Mouse (Mus musculus) forebrain, embryonic 16.5 days (tissue): ENCODE measurements around the gene Notch1. TPM values are rescaled to one million over a fixed set of nuclear protein-coding genes. Genes with fewer than 3 reads are reported as not detected.

Source experiments
- ATAC-seq: fragments of 200-750 bp; cut with Nextera tagmentation; 2 replicates; pipeline ENCODE4 v1.8.0; 2017; ENCODE audit warnings: mild to moderate bottlenecking, moderate library complexity
- H3K27ac ChIP-seq: fragments of 300-500 bp; sonication (generic); 2 replicates; pipeline ENCODE4 v1.5.1; 2014; ENCODE audit warnings: low read length, control low read depth
- H3K27me3 ChIP-seq: fragments of 300-500 bp; sonication (generic); replicated peaks from 2 replicates; pipeline ENCODE4 v1.6.1; 2014; ENCODE audit warnings: low read length; ENCODE audit not compliant: control insufficient read depth, insufficient read depth
- H3K36me3 ChIP-seq: fragments of 300-500 bp; sonication (generic); 2 replicates; pipeline ENCODE4 v1.6.1; 2014; ENCODE audit not compliant: control insufficient read depth, insufficient read depth
- H3K4me1 ChIP-seq: fragments of 300-500 bp; sonication (generic); replicated peaks from 2 replicates; pipeline ENCODE4 v1.6.1; 2014; ENCODE audit warnings: low read length; ENCODE audit not compliant: control insufficient read depth, insufficient read depth
- H3K4me2 ChIP-seq: fragments of 300-500 bp; sonication (generic); 2 replicates; pipeline ENCODE4 v1.6.1; 2014; ENCODE audit warnings: mild to moderate bottlenecking, low read length, control low read depth
- H3K4me3 ChIP-seq: fragments of 300-500 bp; sonication (generic); replicated peaks from 2 replicates; pipeline ENCODE4 v1.5.1; 2014; ENCODE audit warnings: mild to moderate bottlenecking, low read length, control low read depth
- H3K9ac ChIP-seq: fragments of 300-500 bp; sonication (generic); replicated peaks from 2 replicates; pipeline ENCODE4 v1.6.1; 2014; ENCODE audit warnings: low read depth, low read length, control low read depth
- H3K9me3 ChIP-seq: fragments of 300-500 bp; sonication (generic); 2 replicates; pipeline ENCODE4 v1.6.1; 2016; ENCODE audit warnings: low read length; ENCODE audit not compliant: control insufficient read depth
- whole genome bisulfite sequencing: fragments of 180-500 bp; shearing (Covaris S2); extraction: QIAGEN DNeasy Blood & Tissue Kit; methylation state at CpG from one replicate; pipeline ENCODE4 v1.1.7; 2014; 5-methylcytosine and 5-hydroxymethylcytosine counted together
- polyA plus RNA-seq: library from polyadenylated mRNA; unstranded; fragments of >200 nt; fragmentation: Nextera tagmentation; extraction: Ambion mirVana; gene quantifications from 2 replicates; pipeline ENCODE4 v1.2.1, GENCODE M21; 2015

Notch1 gene
- polyA plus RNA-seq, 1 experiment from 2014 or later, result 20.2 TPM

DNA sequence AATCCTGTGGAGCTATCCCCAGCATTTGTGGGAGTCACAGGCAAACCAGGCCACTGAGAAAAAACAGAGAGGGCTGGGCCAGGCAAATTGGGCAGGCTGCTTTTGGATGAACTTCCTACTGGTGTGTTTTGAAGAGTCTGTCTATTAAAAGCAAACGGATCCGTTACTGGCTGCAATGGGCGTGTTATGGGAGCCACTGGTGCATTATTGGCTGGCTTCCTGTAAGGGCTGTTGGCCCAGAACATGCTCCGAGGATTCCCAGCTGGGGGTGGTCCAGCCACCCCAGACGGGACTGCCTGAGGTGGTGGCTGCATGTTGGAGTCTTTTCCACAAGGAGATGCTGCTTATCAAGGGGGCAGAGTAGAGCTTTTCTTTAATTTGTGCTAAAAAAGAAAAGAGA, 74.8 kb downstream of the Notch1 start:
- Histone ChIP-seq H3K9ac (no peak overlapping the region), H3K27me3 (no peaks in the 10 kb centered on the region), H3K4me3 (no peak overlapping the region), H3K9me3 (no peaks in the 10 kb centered on the region), H3K4me1 (peaks cover 28% of the 10 kb centered on the region), H3K36me3 (peaks cover 14% of the 10 kb centered on the region; the same call in 1 of the 2 replicates), H3K27ac (no peak overlapping the region), H3K4me2 (no peak overlapping the region)
- no peak for ATAC-seq
- WGBS, result 53% methylated on average over 5 of the region's 5 CpGs

DNA sequence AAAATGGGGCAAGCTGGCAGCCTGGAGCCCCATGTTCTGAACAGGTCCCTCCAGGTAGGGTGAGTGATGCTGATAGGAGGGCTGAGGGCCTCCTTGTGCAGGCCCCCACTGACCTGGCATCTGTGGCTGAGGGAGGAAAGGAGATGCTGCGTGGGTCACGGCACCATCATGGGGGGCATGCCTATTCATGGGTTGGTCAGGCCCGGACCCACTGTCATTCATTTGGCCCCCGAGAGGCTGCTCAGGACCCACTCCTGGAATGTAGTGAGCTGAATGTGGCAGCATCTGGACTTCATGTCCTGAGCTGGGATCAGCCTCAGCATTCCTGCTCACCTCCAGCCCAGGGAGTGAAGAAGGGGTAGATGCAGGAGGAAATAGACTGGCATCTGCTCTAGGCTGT, 75.2 kb downstream of the Notch1 start:
- no peaks in the 10 kb centered on the region for H3K9me3 ChIP-seq
- H3K4me1 ChIP-seq, result peaks cover 24% of the 10 kb centered on the region
- no peak for ATAC-seq
- H3K27me3 ChIP-seq, result no peaks in the 10 kb centered on the region
- no peak overlapping the region for H3K4me3 ChIP-seq
- no peak overlapping the region for H3K4me2 ChIP-seq
- WGBS, result 88% methylated on average over 4 of the region's 4 CpGs
- H3K27ac ChIP-seq, result no peak overlapping the region
- no peak overlapping the region for H3K9ac ChIP-seq
- H3K36me3 ChIP-seq, result peaks cover 14% of the 10 kb centered on the region; the same call in 1 of the 2 replicates

DNA sequence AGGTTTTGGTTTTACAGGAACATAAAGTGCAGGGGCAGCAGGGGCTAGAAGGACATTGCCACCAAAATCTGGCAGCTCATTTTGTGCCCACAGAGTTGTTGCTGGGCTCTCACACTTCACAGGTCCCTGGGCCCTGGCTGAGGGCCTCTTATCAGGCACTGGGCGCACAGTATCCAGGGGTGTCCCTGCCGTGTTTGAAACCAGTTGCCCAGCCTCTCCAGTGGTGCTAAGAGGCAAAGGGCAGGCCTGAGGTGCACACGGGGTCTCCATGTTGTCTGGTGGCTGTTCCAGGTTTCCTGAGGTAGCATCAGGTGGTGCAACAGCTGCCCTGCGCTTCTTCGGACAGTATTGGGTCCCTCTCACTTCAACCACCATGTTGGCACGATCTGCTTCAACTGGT, 76.8 kb downstream of the Notch1 start:
- H3K36me3 ChIP-seq, result peaks cover 16% of the 10 kb centered on the region; the same call in 1 of the 2 replicates
- peaks cover 22% of the 10 kb centered on the region for H3K4me1 ChIP-seq
- no peak overlapping the region for H3K27ac ChIP-seq
- H3K4me2 ChIP-seq, result no peak overlapping the region
- 95% methylated on average over 6 of the region's 6 CpGs for whole genome bisulfite sequencing
- H3K4me3 ChIP-seq, result no peak overlapping the region
- H3K9ac ChIP-seq, result no peak overlapping the region
- no peak for ATAC-seq
- H3K27me3 ChIP-seq, result no peaks in the 10 kb centered on the region
- H3K9me3 ChIP-seq, result no peaks in the 10 kb centered on the region

DNA sequence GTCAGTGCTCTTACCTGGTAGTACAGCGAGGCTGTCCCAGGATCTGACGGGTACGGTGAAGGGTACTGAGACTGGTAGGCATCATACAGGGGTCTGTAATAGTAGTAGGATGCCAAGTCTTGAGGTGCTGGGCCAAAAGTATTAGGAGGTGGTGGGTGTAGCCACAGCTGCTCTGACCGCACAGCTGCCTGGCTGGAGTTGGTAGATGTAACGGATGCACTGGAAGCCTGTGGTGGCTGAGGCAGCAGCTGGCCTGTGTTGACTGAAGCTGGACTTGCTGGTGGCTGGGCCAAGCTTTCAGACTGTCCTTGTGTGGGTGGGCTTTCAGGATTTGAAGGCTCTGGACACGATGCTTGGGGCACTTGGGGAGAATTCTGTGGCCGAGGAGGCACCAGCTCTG, 78.1 kb downstream of the Notch1 start:
- ATAC-seq, result no peak
- no peak overlapping the region for H3K27ac ChIP-seq
- H3K4me3 ChIP-seq, result no peak overlapping the region
- H3K9me3 ChIP-seq, result no peaks in the 10 kb centered on the region
- WGBS, result 93% methylated on average over 7 of the region's 7 CpGs
- no peak overlapping the region for H3K4me2 ChIP-seq
- H3K4me1 ChIP-seq, result peaks cover 13% of the 10 kb centered on the region
- peaks cover 16% of the 10 kb centered on the region; the same call in 1 of the 2 replicates for H3K36me3 ChIP-seq
- no peaks in the 10 kb centered on the region for H3K27me3 ChIP-seq
- no peak overlapping the region for H3K9ac ChIP-seq

DNA sequence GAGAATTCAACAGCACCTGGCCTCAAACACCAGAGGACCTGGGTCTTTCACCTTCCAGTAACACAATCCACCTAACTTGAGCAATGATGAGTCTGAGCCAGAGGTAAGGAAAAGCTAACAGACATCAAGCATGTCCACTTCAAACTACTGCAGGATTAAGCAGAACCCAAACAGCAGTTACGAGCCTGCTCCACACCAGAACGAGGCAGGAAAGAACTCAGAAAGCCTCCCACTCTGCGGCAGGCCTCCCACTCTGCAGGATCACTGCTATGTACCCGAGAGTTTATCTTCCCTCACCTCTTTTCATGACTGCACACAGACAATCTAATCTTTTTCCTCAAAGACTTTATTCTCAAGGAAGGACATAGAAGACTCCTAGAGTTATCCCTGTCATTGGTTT, 79.2 kb downstream of the Notch1 start:
- Histone ChIP-seq H3K9me3 (no peaks in the 10 kb centered on the region), H3K27me3 (no peaks in the 10 kb centered on the region), H3K36me3 (peaks cover 22% of the 10 kb centered on the region; the same call in 1 of the 2 replicates), H3K9ac (no peak overlapping the region), H3K4me2 (no peak overlapping the region), H3K4me1 (peaks cover 7% of the 10 kb centered on the region), H3K4me3 (no peak overlapping the region), H3K27ac (no peak overlapping the region)
- ATAC-seq, result no peak
- 82% methylated on average over 4 of the region's 4 CpGs for WGBS

DNA sequence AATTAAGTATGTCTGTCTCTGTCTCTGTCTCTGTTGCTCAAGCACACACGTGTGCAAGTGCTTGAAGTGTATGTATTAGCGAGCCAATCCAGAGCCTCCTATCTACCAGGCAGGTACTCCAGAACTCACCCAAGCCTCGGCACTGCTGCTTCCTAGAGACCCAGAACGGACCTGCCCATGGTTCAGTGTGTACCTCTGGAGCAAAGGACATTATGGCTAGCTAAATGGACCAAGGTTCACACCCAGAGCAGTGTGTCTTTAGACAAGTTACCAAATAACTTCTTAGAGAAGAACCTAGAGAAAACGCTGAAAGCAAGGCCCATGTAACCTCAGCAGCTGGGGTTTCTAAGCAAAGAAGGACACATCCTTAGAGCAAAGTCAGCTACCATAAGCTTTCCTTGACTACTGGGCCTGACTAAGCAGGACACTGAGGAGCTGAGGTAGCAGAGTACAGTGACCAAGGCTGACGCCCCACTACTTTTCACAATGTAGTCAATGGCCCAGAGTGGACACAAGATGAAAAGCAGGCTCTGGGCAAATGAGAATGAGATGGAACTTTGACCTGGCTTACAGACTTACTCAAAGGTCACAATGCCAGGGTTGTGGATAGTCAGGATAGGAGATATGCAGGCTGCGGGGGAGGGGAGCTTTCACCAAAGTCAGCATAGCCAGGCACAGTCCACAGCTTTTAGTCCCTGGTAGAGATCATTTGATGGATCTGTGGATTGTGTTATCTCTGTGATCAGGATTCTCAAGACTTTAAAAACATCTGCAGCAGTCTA, 81.5 kb downstream of the Notch1 start:
- H3K36me3 ChIP-seq, result peaks cover 28% of the 10 kb centered on the region
- H3K4me1 ChIP-seq, result peaks cover 7% of the 10 kb centered on the region
- no peak overlapping the region for H3K27ac ChIP-seq
- H3K9ac ChIP-seq, result no peak overlapping the region
- H3K4me2 ChIP-seq, result no peak overlapping the region
- H3K9me3 ChIP-seq, result no peaks in the 10 kb centered on the region
- 94% methylated on average over 7 of the region's 7 CpGs for WGBS
- H3K4me3 ChIP-seq, result no peak overlapping the region
- ATAC-seq, result no peak
- H3K27me3 ChIP-seq, result no peaks in the 10 kb centered on the region

DNA sequence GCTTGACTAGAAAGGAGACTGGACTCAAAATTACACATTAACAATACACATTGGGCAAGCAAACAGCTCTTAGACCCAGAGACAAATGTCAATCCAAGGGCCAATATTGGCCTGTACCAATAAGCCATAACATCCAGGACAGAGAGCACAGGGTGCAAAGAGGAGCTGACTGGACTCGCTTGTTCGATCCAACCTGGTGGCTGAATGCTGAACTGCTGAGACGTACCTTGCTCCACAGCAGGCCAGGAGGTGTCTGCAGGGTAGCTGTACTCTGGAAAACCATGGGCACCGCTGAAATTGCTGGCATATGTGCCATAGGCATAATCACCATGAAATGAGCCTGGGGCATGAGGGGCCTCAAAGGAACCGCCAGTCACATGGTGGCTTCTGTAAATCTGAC, 86.6 kb downstream of the Notch1 start:
- ATAC-seq, result no peak
- no peak overlapping the region for H3K27ac ChIP-seq
- no peaks in the 10 kb centered on the region for H3K4me1 ChIP-seq
- peaks cover 51% of the 10 kb centered on the region for H3K36me3 ChIP-seq
- WGBS, result 94% methylated on average over 5 of the region's 5 CpGs
- H3K27me3 ChIP-seq, result no peaks in the 10 kb centered on the region
- no peak overlapping the region for H3K4me2 ChIP-seq
- no peak overlapping the region for H3K4me3 ChIP-seq
- H3K9me3 ChIP-seq, result no peaks in the 10 kb centered on the region
- no peak overlapping the region for H3K9ac ChIP-seq

DNA sequence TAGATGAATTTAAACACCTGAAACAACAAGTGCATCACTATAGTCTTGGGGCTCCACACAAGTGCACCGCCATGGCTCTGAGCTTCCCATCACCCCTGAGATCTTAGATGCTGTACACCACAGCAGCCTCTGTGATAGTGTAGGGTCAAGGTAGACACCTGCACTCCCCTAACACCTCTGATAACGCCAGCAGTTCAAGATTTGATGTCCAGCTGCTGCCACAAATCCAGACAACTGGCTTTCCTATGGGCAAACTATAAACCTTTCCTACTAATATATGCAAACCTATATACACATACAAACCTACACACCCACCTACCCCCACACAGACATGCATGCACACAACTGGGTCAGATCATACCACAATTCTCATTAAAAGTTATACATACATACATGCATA, 91.9 kb downstream of the Notch1 start:
- H3K9ac ChIP-seq, result no peak overlapping the region
- no peaks in the 10 kb centered on the region for H3K4me1 ChIP-seq
- no peak for ATAC-seq
- H3K27me3 ChIP-seq, result no peaks in the 10 kb centered on the region
- H3K27ac ChIP-seq, result no peak overlapping the region
- 97% methylated on average over 2 of the region's 2 CpGs for WGBS
- no peak overlapping the region for H3K4me2 ChIP-seq
- peaks cover 70% of the 10 kb centered on the region for H3K36me3 ChIP-seq
- no peak overlapping the region for H3K4me3 ChIP-seq
- H3K9me3 ChIP-seq, result no peaks in the 10 kb centered on the region

DNA sequence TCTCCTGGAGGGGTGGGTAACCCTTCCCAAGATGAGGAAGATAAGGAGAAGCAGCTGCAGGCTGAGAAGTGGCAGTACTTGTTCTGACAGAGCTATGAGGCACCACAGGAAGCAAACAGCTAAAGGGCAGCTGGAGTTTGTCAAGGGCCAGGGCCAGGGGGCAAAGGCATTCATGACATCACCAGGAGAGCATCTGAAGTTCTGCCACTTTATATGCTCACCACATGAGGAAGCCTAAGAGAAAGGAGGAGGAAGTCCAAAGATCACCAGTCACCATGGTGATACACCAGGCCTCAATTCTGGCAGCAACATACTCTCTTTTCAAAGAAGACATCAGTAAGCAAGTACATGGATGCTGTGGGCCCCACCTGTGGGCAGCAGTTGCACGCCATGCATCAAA, 93.4 kb downstream of the Notch1 start:
- no peak overlapping the region for H3K27ac ChIP-seq
- H3K9me3 ChIP-seq, result no peaks in the 10 kb centered on the region
- peaks cover 64% of the 10 kb centered on the region for H3K36me3 ChIP-seq
- no peaks in the 10 kb centered on the region for H3K27me3 ChIP-seq
- H3K4me1 ChIP-seq, result no peaks in the 10 kb centered on the region
- no peak overlapping the region for H3K4me3 ChIP-seq
- ATAC-seq, result no peak
- H3K4me2 ChIP-seq, result no peak overlapping the region
- no peak overlapping the region for H3K9ac ChIP-seq
- 91% methylated on average over 1 of the region's 1 CpGs for WGBS
